Mouse (Mus musculus) ES-E14 (cell line): ENCODE results near the gene Hap1. TPM values are rescaled to one million over a fixed set of nuclear protein-coding genes. Genes with fewer than 3 reads are reported as not detected.

Source experiments
- DNase-seq: peaks from one replicate; pipeline ENCODE4 v3.0.0-alpha.2; 2013; ENCODE audit warnings: low read depth, low spot score
- H3K27ac ChIP-seq: 2 replicates; pipeline ENCODE4 v1.5.1; 2012; ENCODE audit warnings: low read depth, mild to moderate bottlenecking, low read length, moderate library complexity, mixed read lengths; ENCODE audit not compliant: poor library complexity, insufficient read depth, severe bottlenecking
- H3K36me3 ChIP-seq: 2 replicates; pipeline ENCODE4 v1.6.1; 2012; ENCODE audit warnings: mild to moderate bottlenecking, low read length, moderate library complexity, mixed read lengths; ENCODE audit not compliant: control insufficient read depth, poor library complexity, insufficient read depth, severe bottlenecking
- H3K4me1 ChIP-seq, 2 experiments: fragments of 150-350 bp in 1 of 2; sonication (generic) in 1 of 2; 2 replicates each; pipeline ENCODE4 v1.6.1; 2012; ENCODE audit warnings: low read length in 2 of 2, mild to moderate bottlenecking in 1 of 2, mixed read lengths in 1 of 2; ENCODE audit not compliant: control insufficient read depth in 2 of 2, insufficient read depth in 2 of 2, poor library complexity in 1 of 2
- H3K4me3 ChIP-seq, 2 experiments: fragments of 150-350 bp in 1 of 2; sonication (generic) in 1 of 2; 2 replicates each; pipeline ENCODE4 v1.5.1; 2012; ENCODE audit warnings: low read length in 2 of 2, low read depth in 1 of 2, mild to moderate bottlenecking in 1 of 2, mixed read lengths in 1 of 2; ENCODE audit not compliant: insufficient read depth in 1 of 2, poor library complexity in 1 of 2, severe bottlenecking in 1 of 2
- H3K9ac ChIP-seq: 2 replicates; pipeline ENCODE4 v1.6.1; 2012; ENCODE audit warnings: low read depth, mild to moderate bottlenecking, low read length, mixed read lengths; ENCODE audit not compliant: poor library complexity, insufficient read depth, severe bottlenecking
- H3K9me3 ChIP-seq: fragments of 150-350 bp; sonication (generic); 2 replicates; pipeline ENCODE4 v1.6.1; 2012; ENCODE audit warnings: low read depth, mild to moderate bottlenecking, low read length; ENCODE audit not compliant: control insufficient read depth, insufficient read depth
- CHD2 ChIP-seq: IDR thresholded peaks from 2 replicates; pipeline ENCODE4 v1.6.1; 2014; ENCODE audit warnings: mild to moderate bottlenecking, low read depth, low read length, inconsistent platforms
- HCFC1 ChIP-seq: IDR thresholded peaks from 2 replicates; pipeline ENCODE4 v1.6.1; 2012; ENCODE audit warnings: low read length, inconsistent platforms, borderline replicate concordance; ENCODE audit not compliant: insufficient read depth
- MAFK ChIP-seq: IDR thresholded peaks from 2 replicates; pipeline ENCODE4 v1.6.1; 2014; ENCODE audit warnings: mild to moderate bottlenecking, low read depth, low read length, inconsistent platforms; ENCODE audit not compliant: insufficient read depth
- ZC3H11A ChIP-seq: IDR thresholded peaks from 2 replicates; pipeline ENCODE4 v1.6.1; 2012; ENCODE audit warnings: low read depth, mild to moderate bottlenecking, inconsistent platforms, low read length, borderline replicate concordance
- ZNF384 ChIP-seq: IDR thresholded peaks from 2 replicates; pipeline ENCODE4 v1.6.1; 2012; ENCODE audit warnings: low read depth, low read length, inconsistent platforms
- in situ Hi-C, 2 experiments: fragments of 600-800 bp; cut with MboI; formaldehyde crosslinking; loops; one replicate each; pipeline ENCODE4 v1.15.1; 2025; ENCODE audit warnings: low sequenced_read_pairs in 2 of 2, inconsistent platforms in 1 of 2; ENCODE audit not compliant: unreplicated experiment in 2 of 2
- total RNA-seq: library from RNA; depleted of rRNA; stranded (reverse); fragments of 300-350 nt; gene quantifications from 2 replicates; pipeline ENCODE4 v1.2.3, GENCODE M21; 2012

The Hap1 gene
- total RNA-seq, 1 experiment: 21.4 TPM

GRCm38 (mm10) chr11:100378446-100378845 lies 22.5 kb upstream of the Hap1 start:
- Histone ChIP-seq H3K9me3 (no peaks in the 10 kb centered on the region), H3K9ac (no peak overlapping the region), H3K36me3 (peaks cover 54% of the 10 kb centered on the region), H3K4me3 (no peak overlapping the region), H3K27ac (no peak overlapping the region), H3K4me1 (peaks cover 19 to 30% of the 10 kb centered on the region in 2 experiments; a peak in 3 of 4 replicates)
- no peak for DNase-seq
- in situ Hi-C loops: no loop called here
- TF ChIP-seq HCFC1 (no peak), ZC3H11A (no peak), ZNF384 (no peak), MAFK (no peak), CHD2 (no peak)

DNA sequence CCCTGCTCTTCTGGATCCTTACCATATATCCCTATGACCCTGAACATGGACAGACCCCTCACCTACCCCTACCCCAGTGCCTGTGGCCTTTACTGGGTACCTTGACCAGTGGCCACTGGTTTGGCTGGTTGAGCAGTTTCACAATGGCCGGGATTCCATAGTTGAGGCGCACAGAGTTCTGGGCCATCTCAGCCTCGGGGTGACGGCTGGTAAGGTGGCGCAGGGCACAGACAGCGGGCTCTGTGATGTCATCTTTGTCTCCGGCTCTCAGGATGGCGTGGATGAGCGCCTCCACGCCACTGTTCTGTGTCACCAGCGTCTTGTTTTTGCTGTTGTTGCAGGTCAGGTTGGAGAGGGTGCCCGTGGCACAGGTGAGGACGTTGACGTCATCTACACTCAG lies 22.1 kb upstream of the Hap1 start:
- no peak overlapping the region for H3K9ac ChIP-seq
- no peak overlapping the region for H3K27ac ChIP-seq
- H3K4me1 ChIP-seq: peaks cover 19 to 25% of the 10 kb centered on the region in 2 experiments; a peak in 3 of 4 replicates
- TF ChIP-seq ZNF384 (no peak), MAFK (no peak), ZC3H11A (no peak), CHD2 (no peak), HCFC1 (no peak)
- no peaks in the 10 kb centered on the region for H3K9me3 ChIP-seq
- no peak overlapping the region for H3K4me3 ChIP-seq
- in situ Hi-C loops: no loop called here
- H3K36me3 ChIP-seq: peaks cover 50% of the 10 kb centered on the region
- no peak for DNase-seq

- peaks cover 17 to 28% of the 10 kb centered on the region in 2 experiments; a peak in 3 of 4 replicates for H3K4me1 ChIP-seq
- TF ChIP-seq CHD2 (no peak), ZNF384 (no peak), MAFK (no peak), ZC3H11A (no peak), HCFC1 (no peak)
- peak overlapping the region; percentile 70 for H3K9ac ChIP-seq
- H3K4me3 ChIP-seq: peak overlapping the region; percentile 30 to 74
- H3K36me3 ChIP-seq: peaks cover 56% of the 10 kb centered on the region
- in situ Hi-C loops: no loop called here
- DNase-seq: no peak
- peak overlapping the region; percentile 97 for H3K27ac ChIP-seq
- no peaks in the 10 kb centered on the region for H3K9me3 ChIP-seq
These were observed 20.9 kb upstream of the Hap1 start for GRCm38 (mm10) chr11:100376746-100377389.

DNA sequence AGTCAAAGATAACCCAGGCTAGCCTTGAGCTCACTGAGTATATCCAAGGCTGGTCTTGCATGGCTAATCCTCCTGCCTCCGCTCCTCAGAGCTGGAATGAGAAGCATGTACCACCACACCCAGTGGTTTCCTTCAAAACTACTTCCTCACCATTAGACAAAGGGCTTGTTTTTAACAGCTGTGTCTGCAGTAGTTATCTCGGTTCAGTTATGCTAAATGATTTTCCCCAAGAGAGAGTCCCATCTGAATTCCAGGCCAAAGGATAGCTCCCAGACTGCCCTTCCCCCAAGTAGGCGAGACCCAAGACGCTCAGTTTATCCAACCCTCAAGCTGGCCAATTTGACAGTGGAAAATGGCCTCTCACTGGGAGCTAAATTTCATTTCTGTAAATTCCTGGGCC lies 20.1 kb upstream of the Hap1 start:
- TF ChIP-seq CHD2 (peak; percentile 86; the same call in 1 of the 2 replicates), HCFC1 (peak; percentile 57; the same call in 1 of the 2 replicates), ZC3H11A (no peak), MAFK (0 out of 2 replicates have a peak, but pooled peaks have one; percentile 5), ZNF384 (no peak)
- Histone ChIP-seq H3K27ac (peak overlapping the region; percentile 97), H3K36me3 (peaks cover 59% of the 10 kb centered on the region), H3K4me1 (peaks cover 17 to 30% of the 10 kb centered on the region in 2 experiments), H3K9me3 (no peaks in the 10 kb centered on the region), H3K9ac (peak overlapping the region; percentile 70), H3K4me3 (peak overlapping the region; percentile 30 to 74)
- in situ Hi-C loops: no loop called here
- peak; percentile 88 for DNase-seq
